Mouse (Mus musculus): ENCODE data around the gene Rfx1. TPM values are rescaled to one million over a fixed set of nuclear protein-coding genes. Genes with fewer than 3 reads are reported as not detected.

Gene Rfx1
- 11.3 and 11.7 TPM in 2 replicates for polyA plus RNA-seq (2015; fragmentation: Nextera tagmentation; extraction: Ambion mirVana)

DNA sequence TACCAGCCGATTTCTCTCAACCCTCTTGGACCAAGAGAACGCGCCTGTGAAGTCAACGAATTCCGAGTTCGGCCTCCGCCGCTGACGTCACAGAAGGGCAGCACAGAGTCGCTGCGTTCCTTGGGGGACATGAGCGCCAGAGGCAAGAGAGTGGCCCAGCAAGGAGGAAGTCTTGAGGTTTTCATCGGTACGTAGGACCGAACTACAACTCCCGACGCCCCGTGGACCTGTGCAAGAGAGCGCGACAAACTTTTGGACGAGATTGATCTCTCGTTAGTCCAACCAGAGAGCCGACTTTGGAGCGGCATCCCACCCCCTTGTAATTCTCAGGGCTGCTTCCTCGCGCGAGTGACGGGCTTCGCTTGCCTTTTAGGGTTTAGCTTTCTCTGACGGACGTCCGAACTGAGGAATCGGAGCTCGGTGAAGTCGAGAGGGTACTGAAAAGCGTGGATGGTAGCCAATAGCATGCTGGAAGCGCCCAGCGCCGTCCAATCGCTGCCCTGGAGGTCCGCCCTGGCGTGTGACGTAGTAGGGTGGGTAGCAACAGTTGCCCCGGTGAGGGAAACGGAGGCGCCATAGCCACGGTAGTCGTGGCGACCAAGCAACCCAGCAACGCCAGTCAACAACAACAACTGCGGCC, at the start of gene Rfx1:
TSS of gene Rfx1 (plus strand) at position 544 of the 640 bp plus-strand sequence.
- Histone ChIP-seq H3K4me3 (ENCODE audit: low read depth, low read length) (peak within 1 kb of the TSS; percentile 97), H3K27me3 (ENCODE audit: control insufficient read depth, insufficient read depth, low read depth, low read length) (no peaks in the 10 kb centered on the region), H3K9me3 (replicated peaks; ENCODE audit: control insufficient read depth, low read length, poor library complexity, severe bottlenecking) (no peaks in the 10 kb centered on the region), H3K27ac (ENCODE audit: low read length) (peak within 1 kb of the TSS; percentile 97), H3K9ac (ENCODE audit: low read depth, low read length) (peak within 1 kb of the TSS; percentile 91), H3K4me1 (ENCODE audit: control insufficient read depth, insufficient read depth, low read length) (peaks cover 32% of the 10 kb centered on the region), H3K36me3 (ENCODE audit: control insufficient read depth, insufficient read depth, low read length) (no peaks in the 10 kb centered on the region), H3K4me2 (ENCODE audit: low read length) (peak within 1 kb of the TSS; percentile 91)
- peak; percentile 98 for ATAC-seq
- WGBS = under 1% methylated on average over 51 of the region's 51 CpGs

GRCm38 (mm10) chr8:84019738-84020137, 46.9 kb upstream of the Rfx1 start:
- Histone ChIP-seq H3K9me3 (replicated peaks; ENCODE audit: control insufficient read depth, low read length, poor library complexity, severe bottlenecking) (no peaks in the 10 kb centered on the region), H3K4me2 (ENCODE audit: low read length) (no peak overlapping the region), H3K27me3 (ENCODE audit: control insufficient read depth, insufficient read depth, low read depth, low read length) (peaks cover 12% of the 10 kb centered on the region), H3K27ac (ENCODE audit: low read length) (no peak overlapping the region), H3K36me3 (ENCODE audit: control insufficient read depth, insufficient read depth, low read length) (no peaks in the 10 kb centered on the region), H3K4me1 (ENCODE audit: control insufficient read depth, insufficient read depth, low read length) (no peaks in the 10 kb centered on the region; the same call in 1 of the 2 replicates), H3K4me3 (ENCODE audit: low read depth, low read length) (no peak overlapping the region), H3K9ac (ENCODE audit: low read depth, low read length) (no peak overlapping the region)
- ATAC-seq = no peak
- 86% methylated on average over 9 of the region's 9 CpGs for WGBS

DNA sequence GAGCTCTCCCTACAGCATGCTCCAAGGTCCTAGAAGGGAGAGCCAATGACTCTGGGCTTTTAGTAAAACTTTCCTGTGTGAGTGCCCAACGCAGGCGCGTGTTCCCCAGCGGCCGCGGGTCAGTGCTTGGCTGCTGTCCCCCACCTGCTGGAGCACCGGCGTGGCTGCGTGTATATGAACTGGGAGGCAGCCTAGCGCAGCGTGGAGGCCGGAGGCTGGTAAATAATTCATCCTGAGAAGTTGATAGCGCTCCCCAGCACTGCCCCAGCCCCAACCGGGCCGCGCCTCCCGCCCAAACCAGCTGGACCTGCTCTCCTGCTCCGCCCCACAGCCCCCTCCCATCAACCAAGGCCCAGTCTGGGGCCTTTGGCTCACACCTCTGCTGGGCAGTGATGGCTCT, 45.5 kb upstream of the Rfx1 start, which contains the start of gene Palm3:
TSS of gene Palm3 (plus strand) at position 376 of the 400 bp plus-strand sequence.
- WGBS = 9% methylated on average over 18 of the region's 18 CpGs
- Histone ChIP-seq H3K9me3 (replicated peaks; ENCODE audit: control insufficient read depth, low read length, poor library complexity, severe bottlenecking) (no peaks in the 10 kb centered on the region), H3K4me1 (ENCODE audit: control insufficient read depth, insufficient read depth, low read length) (peaks cover 5% of the 10 kb centered on the region; the same call in 1 of the 2 replicates), H3K4me2 (ENCODE audit: low read length) (no peak within 1 kb of the TSS), H3K27me3 (ENCODE audit: control insufficient read depth, insufficient read depth, low read depth, low read length) (peaks cover 12% of the 10 kb centered on the region), H3K4me3 (ENCODE audit: low read depth, low read length) (no peak within 1 kb of the TSS), H3K9ac (ENCODE audit: low read depth, low read length) (no peak within 1 kb of the TSS), H3K36me3 (ENCODE audit: control insufficient read depth, insufficient read depth, low read length) (no peaks in the 10 kb centered on the region), H3K27ac (ENCODE audit: low read length) (no peak within 1 kb of the TSS)
- ATAC-seq = no peak

GRCm38 (mm10) chr8:84021569-84021968, 45.1 kb upstream of the Rfx1 start:
- Histone ChIP-seq H3K9me3 (replicated peaks; ENCODE audit: control insufficient read depth, low read length, poor library complexity, severe bottlenecking) (no peaks in the 10 kb centered on the region), H3K27ac (ENCODE audit: low read length) (no peak overlapping the region), H3K27me3 (ENCODE audit: control insufficient read depth, insufficient read depth, low read depth, low read length) (peaks cover 13% of the 10 kb centered on the region), H3K4me2 (ENCODE audit: low read length) (no peak overlapping the region), H3K4me1 (ENCODE audit: control insufficient read depth, insufficient read depth, low read length) (peaks cover 5% of the 10 kb centered on the region; the same call in 1 of the 2 replicates), H3K36me3 (ENCODE audit: control insufficient read depth, insufficient read depth, low read length) (no peaks in the 10 kb centered on the region), H3K9ac (ENCODE audit: low read depth, low read length) (no peak overlapping the region), H3K4me3 (ENCODE audit: low read depth, low read length) (no peak overlapping the region)
- ATAC-seq = no peak
- WGBS = 37% methylated on average over 12 of the region's 12 CpGs

- Histone ChIP-seq H3K4me1 (ENCODE audit: control insufficient read depth, insufficient read depth, low read length) (peaks cover 5% of the 10 kb centered on the region; the same call in 1 of the 2 replicates), H3K4me2 (ENCODE audit: low read length) (no peak overlapping the region), H3K9ac (ENCODE audit: low read depth, low read length) (no peak overlapping the region), H3K4me3 (ENCODE audit: low read depth, low read length) (no peak overlapping the region), H3K36me3 (ENCODE audit: control insufficient read depth, insufficient read depth, low read length) (no peaks in the 10 kb centered on the region), H3K27ac (ENCODE audit: low read length) (no peak overlapping the region), H3K9me3 (replicated peaks; ENCODE audit: control insufficient read depth, low read length, poor library complexity, severe bottlenecking) (no peaks in the 10 kb centered on the region), H3K27me3 (ENCODE audit: control insufficient read depth, insufficient read depth, low read depth, low read length) (peaks cover 21% of the 10 kb centered on the region)
- 57% methylated on average over 5 of the region's 5 CpGs for WGBS
- no peak for ATAC-seq
These were observed 43.5 kb upstream of the Rfx1 start for GRCm38 (mm10) chr8:84023085-84023484.

DNA sequence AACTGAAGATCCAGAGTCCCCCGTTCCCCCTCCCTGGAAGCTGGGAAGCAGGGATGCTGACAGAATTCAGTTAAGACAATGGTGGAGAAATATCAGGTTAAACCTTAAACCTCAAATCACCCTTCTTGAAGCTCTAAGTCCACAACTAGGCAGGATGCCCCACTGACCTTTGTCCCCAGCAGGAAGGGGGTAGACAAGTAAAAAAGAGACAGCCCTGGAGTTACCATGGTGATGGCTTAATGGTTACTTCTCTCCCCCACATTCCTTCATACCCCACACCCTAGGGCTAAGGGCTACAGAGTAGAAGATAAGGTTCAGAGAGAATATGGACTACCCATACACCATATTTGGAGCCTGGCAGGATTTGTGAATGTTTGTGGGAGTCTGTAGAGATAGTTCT, 43.0 kb upstream of the Rfx1 start:
- 63% methylated on average over 1 of the region's 1 CpGs for WGBS
- H3K4me2 ChIP-seq (ENCODE audit: low read length) = no peak overlapping the region
- H3K9me3 ChIP-seq (replicated peaks; ENCODE audit: control insufficient read depth, low read length, poor library complexity, severe bottlenecking) = no peaks in the 10 kb centered on the region
- H3K36me3 ChIP-seq (ENCODE audit: control insufficient read depth, insufficient read depth, low read length) = no peaks in the 10 kb centered on the region
- H3K9ac ChIP-seq (ENCODE audit: low read depth, low read length) = no peak overlapping the region
- no peak overlapping the region for H3K4me3 ChIP-seq (ENCODE audit: low read depth, low read length)
- peaks cover 5% of the 10 kb centered on the region; the same call in 1 of the 2 replicates for H3K4me1 ChIP-seq (ENCODE audit: control insufficient read depth, insufficient read depth, low read length)
- H3K27me3 ChIP-seq (ENCODE audit: control insufficient read depth, insufficient read depth, low read depth, low read length) = peaks cover 26% of the 10 kb centered on the region
- H3K27ac ChIP-seq (ENCODE audit: low read length) = no peak overlapping the region
- ATAC-seq = no peak

DNA sequence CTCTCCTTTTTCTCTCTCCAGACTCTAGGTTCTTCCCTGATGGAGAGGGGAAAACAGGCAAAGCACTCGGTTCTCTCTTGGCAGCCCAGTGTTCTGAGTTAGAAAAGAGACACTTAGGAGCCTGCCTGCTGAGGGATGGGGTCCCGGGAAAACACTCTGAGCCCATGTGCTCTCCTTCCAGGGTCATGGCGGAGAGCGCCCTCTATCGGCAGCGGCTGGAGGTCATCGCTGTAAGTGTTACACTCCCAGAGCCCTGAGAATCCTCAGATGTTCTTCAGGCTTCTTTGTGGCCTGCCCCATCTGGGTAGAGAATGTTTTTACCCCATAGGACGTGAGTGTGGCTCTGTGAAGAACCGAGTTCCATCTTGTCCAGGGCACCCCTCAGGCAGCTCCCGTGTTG, 42.5 kb upstream of the Rfx1 start:
- no peak overlapping the region for H3K27ac ChIP-seq (ENCODE audit: low read length)
- 14% methylated on average over 10 of the region's 10 CpGs for WGBS
- no peaks in the 10 kb centered on the region for H3K9me3 ChIP-seq (replicated peaks; ENCODE audit: control insufficient read depth, low read length, poor library complexity, severe bottlenecking)
- no peak overlapping the region for H3K9ac ChIP-seq (ENCODE audit: low read depth, low read length)
- H3K27me3 ChIP-seq (ENCODE audit: control insufficient read depth, insufficient read depth, low read depth, low read length) = peaks cover 27% of the 10 kb centered on the region
- no peak overlapping the region for H3K4me2 ChIP-seq (ENCODE audit: low read length)
- H3K4me1 ChIP-seq (ENCODE audit: control insufficient read depth, insufficient read depth, low read length) = peaks cover 5% of the 10 kb centered on the region; the same call in 1 of the 2 replicates
- H3K36me3 ChIP-seq (ENCODE audit: control insufficient read depth, insufficient read depth, low read length) = no peaks in the 10 kb centered on the region
- H3K4me3 ChIP-seq (ENCODE audit: low read depth, low read length) = no peak overlapping the region
- ATAC-seq = no peak

DNA sequence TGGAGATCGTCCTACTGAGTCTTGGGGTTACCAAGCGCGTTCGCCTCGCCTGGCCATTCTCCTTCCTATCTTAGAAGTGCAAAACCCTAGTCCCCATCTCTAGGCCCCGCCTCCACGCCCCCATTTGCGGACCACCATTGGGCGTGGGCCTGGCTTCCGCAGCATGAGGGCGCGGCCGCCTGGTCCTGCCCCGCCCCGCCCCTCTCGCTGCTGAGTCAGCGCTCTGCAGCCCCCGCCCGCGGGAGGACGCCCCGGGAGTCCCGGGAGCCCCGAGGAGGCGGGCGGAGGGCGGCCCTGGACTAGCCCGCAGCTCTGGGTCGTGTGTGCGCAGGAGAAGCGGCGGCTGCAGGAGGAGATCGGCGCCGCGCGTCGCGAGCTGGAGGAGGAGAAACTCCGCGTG, 40.8 kb upstream of the Rfx1 start:
- Histone ChIP-seq H3K9ac (ENCODE audit: low read depth, low read length) (peak overlapping the region; percentile 77), H3K27me3 (ENCODE audit: control insufficient read depth, insufficient read depth, low read depth, low read length) (peaks cover 21% of the 10 kb centered on the region), H3K4me2 (ENCODE audit: low read length) (peak overlapping the region; percentile 97), H3K36me3 (ENCODE audit: control insufficient read depth, insufficient read depth, low read length) (no peaks in the 10 kb centered on the region), H3K4me1 (ENCODE audit: control insufficient read depth, insufficient read depth, low read length) (peaks cover 5% of the 10 kb centered on the region; the same call in 1 of the 2 replicates), H3K27ac (ENCODE audit: low read length) (no peak overlapping the region), H3K4me3 (ENCODE audit: low read depth, low read length) (peak overlapping the region; percentile 57), H3K9me3 (replicated peaks; ENCODE audit: control insufficient read depth, low read length, poor library complexity, severe bottlenecking) (no peaks in the 10 kb centered on the region)
- WGBS = under 1% methylated on average over 41 of the region's 41 CpGs
- ATAC-seq = peak; percentile 70

GRCm38 (mm10) chr8:84027449-84027848, 39.2 kb upstream of the Rfx1 start:
- ATAC-seq = no peak
- Histone ChIP-seq H3K4me1 (ENCODE audit: control insufficient read depth, insufficient read depth, low read length) (peaks cover 5% of the 10 kb centered on the region; the same call in 1 of the 2 replicates), H3K4me3 (ENCODE audit: low read depth, low read length) (no peak overlapping the region), H3K27ac (ENCODE audit: low read length) (no peak overlapping the region), H3K9ac (ENCODE audit: low read depth, low read length) (no peak overlapping the region), H3K36me3 (ENCODE audit: control insufficient read depth, insufficient read depth, low read length) (no peaks in the 10 kb centered on the region), H3K4me2 (ENCODE audit: low read length) (no peak overlapping the region), H3K9me3 (replicated peaks; ENCODE audit: control insufficient read depth, low read length, poor library complexity, severe bottlenecking) (no peaks in the 10 kb centered on the region), H3K27me3 (ENCODE audit: control insufficient read depth, insufficient read depth, low read depth, low read length) (peaks cover 15% of the 10 kb centered on the region)
- WGBS = 9% methylated on average over 10 of the region's 10 CpGs

Data from midbrain, embryonic 16.5 days (tissue).